Mouse (Mus musculus) MEL (cell line): ENCODE data around the gene Ltb4r2. TPM values are rescaled to one million over a fixed set of nuclear protein-coding genes. Genes with fewer than 3 reads are reported as not detected.

Experiments used
- DNase-seq: peaks from one replicate; pipeline ENCODE4 v3.0.0; 2011; ENCODE audit warnings: low read depth, low spot score
- H3K27ac ChIP-seq: 2 replicates; pipeline ENCODE4 v1.5.1; 2012; ENCODE audit warnings: low read depth, mild to moderate bottlenecking, control low read depth, low read length, moderate library complexity; ENCODE audit not compliant: control insufficient read depth
- H3K27me3 ChIP-seq, 2 experiments: fragments of 150-350 bp in 1 of 2; sonication (generic) in 1 of 2; 2 replicates each; pipeline ENCODE4 v1.6.1; 2012; ENCODE audit warnings: low read length in 2 of 2, mild to moderate bottlenecking in 2 of 2, improper control_type of control experiment in 1 of 2, moderate library complexity in 1 of 2; ENCODE audit not compliant: insufficient read depth in 2 of 2, control insufficient read depth in 1 of 2
- H3K36me3 ChIP-seq, 2 experiments: 2 replicates each; pipeline ENCODE4 v1.6.1; 2012 to 2014; ENCODE audit warnings: low read length in 2 of 2, improper control_type of control experiment in 1 of 2, inconsistent platforms in 1 of 2, mild to moderate bottlenecking in 1 of 2; ENCODE audit not compliant: insufficient read depth in 2 of 2, control insufficient read depth in 1 of 2
- H3K4me1 ChIP-seq, 2 experiments: fragments of 150-350 bp in 1 of 2; sonication (generic) in 1 of 2; 2 replicates each; pipeline ENCODE4 v1.6.1; 2012; ENCODE audit warnings: low read length in 2 of 2, improper control_type of control experiment in 1 of 2, mild to moderate bottlenecking in 1 of 2; ENCODE audit not compliant: insufficient read depth in 2 of 2, control insufficient read depth in 1 of 2
- H3K4me3 ChIP-seq, 2 experiments: fragments of 150-350 bp in 1 of 2; sonication (generic) in 1 of 2; 2 replicates each; pipeline ENCODE4 v1.5.1; 2012; ENCODE audit warnings: low read depth in 2 of 2, low read length in 2 of 2, mild to moderate bottlenecking in 2 of 2, moderate library complexity in 2 of 2, control low read depth in 1 of 2, improper control_type of control experiment in 1 of 2; ENCODE audit not compliant: control insufficient read depth in 1 of 2, insufficient read depth in 1 of 2
- H3K79me2 ChIP-seq: 2 replicates; pipeline ENCODE4 v1.6.1; 2012; ENCODE audit warnings: mild to moderate bottlenecking, low read length, moderate library complexity; ENCODE audit not compliant: control insufficient read depth, poor library complexity, insufficient read depth
- H3K9ac ChIP-seq: 2 replicates; pipeline ENCODE4 v1.6.1; 2012; ENCODE audit warnings: low read depth, mild to moderate bottlenecking, control low read depth, low read length, moderate library complexity; ENCODE audit not compliant: control insufficient read depth, poor library complexity, severe bottlenecking
- H3K9me3 ChIP-seq: fragments of 150-350 bp; sonication (generic); replicated peaks from 2 replicates; pipeline ENCODE4 v1.6.1; 2012; ENCODE audit warnings: mild to moderate bottlenecking, low read length, improper control_type of control experiment, moderate library complexity; ENCODE audit not compliant: insufficient read depth
- CHD1 ChIP-seq: IDR thresholded peaks from 2 replicates; pipeline ENCODE4 v1.6.1; 2012; ENCODE audit warnings: low read depth, mild to moderate bottlenecking, inconsistent platforms, low read length, improper control_type of control experiment
- ELF1 ChIP-seq: IDR thresholded peaks from 2 replicates; pipeline ENCODE4 v1.6.1; 2014; ENCODE audit warnings: low read depth, mild to moderate bottlenecking, inconsistent platforms, low read length, improper control_type of control experiment, moderate library complexity
- ETS1 ChIP-seq: IDR thresholded peaks from 2 replicates; pipeline ENCODE4 v1.6.1; 2012; ENCODE audit warnings: low read depth, mild to moderate bottlenecking, inconsistent platforms, low read length, improper control_type of control experiment, moderate library complexity
- GATA1 ChIP-seq: IDR thresholded peaks from 2 replicates; pipeline ENCODE4 v1.6.1; 2011; ENCODE audit warnings: low read depth, low read length, improper control_type of control experiment
- JUND ChIP-seq: IDR thresholded peaks from 2 replicates; pipeline ENCODE4 v1.6.1; 2011; ENCODE audit warnings: low read depth, mild to moderate bottlenecking, improper control_type of control experiment, low read length
- MAX ChIP-seq: IDR thresholded peaks from 2 replicates; pipeline ENCODE4 v1.6.1; 2011; ENCODE audit warnings: low read length, improper control_type of control experiment
- MAZ ChIP-seq: IDR thresholded peaks from 2 replicates; pipeline ENCODE4 v1.6.1; 2012; ENCODE audit warnings: low read depth, mild to moderate bottlenecking, inconsistent platforms, low read length, improper control_type of control experiment
- MEF2A ChIP-seq: IDR thresholded peaks from 2 replicates; pipeline ENCODE4 v1.6.1; 2014; ENCODE audit warnings: low read depth, mild to moderate bottlenecking, inconsistent platforms, low read length, improper control_type of control experiment; ENCODE audit not compliant: poor library complexity, insufficient replicate concordance, severe bottlenecking; ENCODE audit errors: extremely low read depth
- MYB ChIP-seq: IDR thresholded peaks from 2 replicates; pipeline ENCODE4 v1.6.1; 2011; ENCODE audit warnings: mild to moderate bottlenecking, low read depth, low read length, improper control_type of control experiment
- MYC ChIP-seq: IDR thresholded peaks from 2 replicates; pipeline ENCODE4 v1.6.1; 2011; ENCODE audit warnings: low read depth, mild to moderate bottlenecking, low read length, improper control_type of control experiment, moderate library complexity
- NRF1 ChIP-seq: IDR thresholded peaks from 2 replicates; pipeline ENCODE4 v1.6.1; 2014; ENCODE audit warnings: low read depth, mild to moderate bottlenecking, inconsistent platforms, low read length, improper control_type of control experiment, moderate library complexity; ENCODE audit not compliant: poor library complexity, insufficient read depth, severe bottlenecking
- POLR2A ChIP-seq, 2 experiments: IDR thresholded peaks; 2 replicates each; pipeline ENCODE4 v1.6.1; 2011 to 2012; ENCODE audit warnings: low read length in 2 of 2, mild to moderate bottlenecking in 2 of 2, control low read depth in 1 of 2, improper control_type of control experiment in 1 of 2, low read depth in 1 of 2, moderate library complexity in 1 of 2; ENCODE audit not compliant: control insufficient read depth in 1 of 2, insufficient read depth in 1 of 2, poor library complexity in 1 of 2
- POLR2AphosphoS2 ChIP-seq: IDR thresholded peaks from 2 replicates; pipeline ENCODE4 v1.6.1; 2011; ENCODE audit warnings: low read length, improper control_type of control experiment
- POLR2AphosphoS5 ChIP-seq: IDR thresholded peaks from 2 replicates; pipeline ENCODE4 v1.6.1; 2012; ENCODE audit warnings: low read depth, borderline replicate concordance, mild to moderate bottlenecking, inconsistent platforms, low read length, moderate library complexity, mixed read lengths
- SMC3 ChIP-seq: IDR thresholded peaks from 2 replicates; pipeline ENCODE4 v1.6.1; 2011; ENCODE audit warnings: low read depth, low read length, improper control_type of control experiment
- TCF12 ChIP-seq: IDR thresholded peaks from 2 replicates; pipeline ENCODE4 v1.6.1; 2014; ENCODE audit warnings: low read depth, mild to moderate bottlenecking, inconsistent platforms, low read length, improper control_type of control experiment, moderate library complexity
- USF1 ChIP-seq: IDR thresholded peaks from 2 replicates; pipeline ENCODE4 v1.6.1; 2014; ENCODE audit warnings: low read depth, mild to moderate bottlenecking, inconsistent platforms, low read length, improper control_type of control experiment, moderate library complexity
- ZC3H11A ChIP-seq: IDR thresholded peaks from 2 replicates; pipeline ENCODE4 v1.6.1; 2012; ENCODE audit warnings: low read depth, mild to moderate bottlenecking, inconsistent platforms, low read length, improper control_type of control experiment
- ZKSCAN1 ChIP-seq: IDR thresholded peaks from 2 replicates; pipeline ENCODE4 v1.6.1; 2012; ENCODE audit warnings: low read depth, mild to moderate bottlenecking, inconsistent platforms, low read length, improper control_type of control experiment, moderate library complexity
- polyA plus RNA-seq, 2 experiments: library from polyadenylated mRNA; stranded (reverse) in 1 of 2; unstranded in 1 of 2; fragments of >175 nt in 1 of 2; fragments of >200 nt in 1 of 2; gene quantifications; 2 replicates each; pipeline versions ENCODE4 v1.2.1 to v1.2.4; 2012; ENCODE audit warnings: low replicate concordance in 2 of 2, low read depth in 1 of 2; ENCODE audit not compliant: insufficient read length in 2 of 2, insufficient read depth in 1 of 2, missing spikeins in 1 of 2
- total RNA-seq: library from RNA; depleted of rRNA; stranded (reverse); fragments of 300-350 nt; gene quantifications from 2 replicates; pipeline ENCODE4 v1.2.3, GENCODE M21; 2012

Ltb4r2 gene
- total and polyA plus RNA-seq, 3 experiments, result 0.19 to 0.52 TPM; not detected in 1

GRCm38 (mm10) chr14:55769087-55769703 is 8.0 kb downstream of the Ltb4r2 start (continued):
- no peak for TF ChIP-seq SMC3
- TF ChIP-seq MAZ, result peak; percentile 78
- TF ChIP-seq ZKSCAN1, result no peak
- TF ChIP-seq, all 39 proteins: peak for 23

- Histone ChIP-seq H3K27ac (no peak overlapping the region), H3K36me3 (peaks cover 0 to 7% of the 10 kb centered on the region in 2 experiments; a peak in 2 of 4 replicates), H3K4me3 (no peak overlapping the region), H3K4me1 (peaks cover 5 to 16% of the 10 kb centered on the region in 2 experiments; a peak in 3 of 4 replicates)
- no peak for DNase-seq
- TF ChIP-seq GATA1 (no peak), MAX (no peak), MAZ (no peak), MYB (no peak), POLR2AphosphoS2 (no peak), POLR2AphosphoS5 (no peak), CHD1 (no peak), TCF12 (no peak), ETS1 (no peak), POLR2A (IDR thresholded peaks at IDR 0.05; ENCODE audit: control insufficient read depth in 1 of 2, insufficient read depth in 1 of 2, low read depth in 1 of 2, low read length in 2 of 2, poor library complexity in 1 of 2) (no peak), ELF1 (no peak), ZC3H11A (no peak), JUND (no peak), MEF2A (no peak), MYC (no peak), USF1 (no peak), NRF1 (no peak)
- TF ChIP-seq, all 39 proteins: peak for 0
- Histone ChIP-seq H3K9ac (no peak overlapping the region), H3K9me3 (no peaks in the 10 kb centered on the region), H3K79me2 (no peaks in the 10 kb centered on the region), H3K27me3 (no peaks in the 10 kb centered on the region)
Observed at GRCm38 (mm10) chr14:55776711-55777110, 15.5 kb downstream of the Ltb4r2 start.
